Mouse (Mus musculus): ENCODE results near the gene Vmn1r12. TPM values are rescaled to one million over a fixed set of nuclear protein-coding genes. Genes with fewer than 3 reads are reported as not detected.
"Not testable (repeated sequence)": the region's sequence is repeated elsewhere in the genome, so short reads cannot be mapped to it uniquely, and the experiment has no call there.

The Vmn1r12 gene
- polyA plus RNA-seq (2015; fragmentation: Nextera tagmentation; extraction: Ambion mirVana), result not detected in 2 replicates

- Histone ChIP-seq H3K27ac (no peak within 1 kb of the TSS), H3K9me3 (replicated peaks) (no peaks in the 10 kb centered on the region), H3K9ac (no peak within 1 kb of the TSS), H3K36me3 (no peaks in the 10 kb centered on the region), H3K4me2 (no peak within 1 kb of the TSS), H3K4me1 (replicated peaks) (no peaks in the 10 kb centered on the region), H3K4me3 (no peak within 1 kb of the TSS), H3K27me3 (no peaks in the 10 kb centered on the region)
- WGBS, result 67% methylated on average over 2 of the region's 2 CpGs
- no peak for ATAC-seq (replicated peaks; ENCODE audit: insufficient number of reproducible peaks, insufficient read depth, low FRiP score, low read depth)
Measured at GRCm38 (mm10) chr6:57156619-57157018, at the start of gene Vmn1r12. TSS of gene Vmn1r12 (plus strand) at chr6:57156919.

DNA sequence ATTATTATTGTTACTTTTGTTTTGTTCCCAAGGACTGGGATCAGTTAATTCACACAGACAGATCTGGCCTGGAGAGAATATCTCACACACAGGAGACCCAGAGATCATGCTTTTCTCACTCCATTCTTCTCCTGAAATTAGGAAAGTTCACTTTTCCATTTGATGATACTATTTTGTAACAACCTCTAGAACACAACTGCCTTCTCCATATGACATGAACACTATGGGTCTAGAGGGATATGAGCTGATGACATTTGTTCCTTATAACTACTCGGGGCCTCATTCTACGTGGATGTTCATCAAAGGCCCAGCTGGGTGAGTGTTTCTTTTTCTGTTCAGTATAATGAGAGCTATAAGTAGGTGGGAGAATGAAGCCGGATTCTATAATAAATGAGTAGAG, 47.6 kb upstream of the Vmn1r12 start, which contains the start of gene Vmn1r10:
Gene Vmn1r10, plus strand, starts transcription at position 301 of the 400 bp plus-strand sequence.
- no peak within 1 kb of the TSS for H3K9ac ChIP-seq
- no peaks in the 10 kb centered on the region for H3K4me1 ChIP-seq (replicated peaks)
- no peak within 1 kb of the TSS for H3K4me2 ChIP-seq
- no peak within 1 kb of the TSS for H3K4me3 ChIP-seq
- no peak for ATAC-seq (replicated peaks; ENCODE audit: insufficient number of reproducible peaks, insufficient read depth, low FRiP score, low read depth)
- H3K27me3 ChIP-seq, result no peaks in the 10 kb centered on the region
- H3K27ac ChIP-seq, result no peak within 1 kb of the TSS
- 80% methylated on average over 3 of the region's 3 CpGs for WGBS
- H3K9me3 ChIP-seq (replicated peaks), result no peaks in the 10 kb centered on the region
- no peaks in the 10 kb centered on the region for H3K36me3 ChIP-seq

- no peaks in the 10 kb centered on the region for H3K36me3 ChIP-seq
- 62% methylated on average over 1 of the region's 1 CpGs for WGBS
Measured at GRCm38 (mm10) chr6:57133155-57133554, 23.6 kb upstream of the Vmn1r12 start, which contains the start of gene Vmn1r11. TSS of gene Vmn1r11 (plus strand) at chr6:57133455.

DNA sequence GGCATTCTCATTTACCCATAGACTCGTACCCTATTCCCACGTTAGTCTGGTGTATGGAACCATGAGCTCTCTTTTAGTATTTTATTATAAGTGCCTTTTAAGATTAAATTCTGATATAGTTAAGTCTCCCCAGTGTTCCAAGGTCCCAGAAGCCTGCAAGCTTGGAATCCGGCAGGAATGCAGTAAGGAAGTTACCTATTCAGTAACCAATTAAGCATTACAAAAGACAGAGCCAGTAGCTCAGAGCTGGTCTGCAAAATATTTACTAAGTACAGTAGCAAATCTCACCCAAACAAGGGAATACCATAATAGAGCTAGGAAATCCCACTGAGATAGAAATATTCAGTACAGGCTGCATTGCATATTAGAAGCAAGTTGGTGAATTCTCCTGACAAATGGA, 33.3 kb downstream of the Vmn1r12 start:
- not testable (repeated sequence) for H3K27me3 ChIP-seq; H3K4me3 ChIP-seq; H3K4me2 ChIP-seq; H3K4me1 ChIP-seq (replicated peaks); H3K9me3 ChIP-seq (replicated peaks); H3K36me3 ChIP-seq; H3K27ac ChIP-seq; H3K9ac ChIP-seq; ATAC-seq (replicated peaks; ENCODE audit: insufficient number of reproducible peaks, insufficient read depth, low FRiP score, low read depth)
- 63% methylated on average over 3 of the region's 3 CpGs for WGBS

More at GRCm38 (mm10) chr6:57133155-57133554, 23.6 kb upstream of the Vmn1r12 start, which contains the start of gene Vmn1r11:
- Histone ChIP-seq H3K27ac (no peak within 1 kb of the TSS), H3K4me2 (no peak within 1 kb of the TSS), H3K9me3 (replicated peaks) (no peaks in the 10 kb centered on the region), H3K9ac (no peak within 1 kb of the TSS), H3K27me3 (no peaks in the 10 kb centered on the region), H3K4me3 (no peak within 1 kb of the TSS), H3K4me1 (replicated peaks) (no peaks in the 10 kb centered on the region)
- ATAC-seq (replicated peaks; ENCODE audit: insufficient number of reproducible peaks, insufficient read depth, low FRiP score, low read depth), result no peak

DNA sequence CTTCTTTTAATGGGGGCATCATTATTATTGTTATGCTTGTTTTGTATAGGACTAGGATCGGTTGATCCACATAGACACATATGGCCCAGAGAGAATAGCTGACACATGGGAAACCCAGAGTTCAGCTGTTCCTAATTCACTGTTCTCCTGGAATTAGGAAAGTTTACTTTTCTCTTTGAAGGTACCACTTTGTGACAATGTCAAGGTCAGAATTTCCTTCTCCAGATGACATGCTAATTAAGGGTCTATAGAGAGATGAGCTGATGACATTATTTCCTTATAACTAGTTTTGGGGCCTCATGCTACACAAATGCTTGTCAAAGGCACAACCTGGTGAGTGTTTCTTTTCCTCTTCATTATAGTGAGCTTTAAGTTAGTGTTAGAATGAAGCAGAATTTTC, 46.3 kb downstream of the Vmn1r12 start, which contains the start of gene Vmn1r13:
Gene Vmn1r13, plus strand, starts transcription at position 301 of the 400 bp plus-strand sequence.
- H3K4me1 ChIP-seq (replicated peaks); H3K27ac ChIP-seq: not testable (repeated sequence)
- 75% methylated on average over 1 of the region's 1 CpGs for WGBS

More for the DNA sequence above, 46.3 kb downstream of the Vmn1r12 start, which contains the start of gene Vmn1r13:
- H3K36me3 ChIP-seq; H3K27me3 ChIP-seq; ATAC-seq (replicated peaks; ENCODE audit: insufficient number of reproducible peaks, insufficient read depth, low FRiP score, low read depth); H3K4me2 ChIP-seq; H3K9me3 ChIP-seq (replicated peaks); H3K9ac ChIP-seq; H3K4me3 ChIP-seq: not testable (repeated sequence)

Other genes starting within 250 kb of the Vmn1r12 start
- 64.4 and 71.7 TPM in 2 replicates for gene Nt5c3, start 233.0 kb upstream of the Vmn1r12 start, polyA plus RNA-seq (2015; fragmentation: Nextera tagmentation; extraction: Ambion mirVana)
- gene Vmn1r4, start 232.9 kb upstream of the Vmn1r12 start, polyA plus RNA-seq (2015; fragmentation: Nextera tagmentation; extraction: Ambion mirVana), result 0.10 and 0.21 TPM in 2 replicates
- gene Vmn1r5, start 186.6 kb upstream of the Vmn1r12 start, polyA plus RNA-seq (2015; fragmentation: Nextera tagmentation; extraction: Ambion mirVana), result not detected in 2 replicates
- not detected in 2 replicates for gene Vmn1r6, start 159.7 kb upstream of the Vmn1r12 start, polyA plus RNA-seq (2015; fragmentation: Nextera tagmentation; extraction: Ambion mirVana)
- gene Vmn1r7, start 131.6 kb upstream of the Vmn1r12 start, polyA plus RNA-seq (2015; fragmentation: Nextera tagmentation; extraction: Ambion mirVana), result not detected in 2 replicates
- not detected in 2 replicates for gene Vmn1r8, start 124.6 kb upstream of the Vmn1r12 start, polyA plus RNA-seq (2015; fragmentation: Nextera tagmentation; extraction: Ambion mirVana)
- gene Vmn1r9, start 90.1 kb upstream of the Vmn1r12 start, polyA plus RNA-seq (2015; fragmentation: Nextera tagmentation; extraction: Ambion mirVana), result not detected in 2 replicates
- gene Vmn1r10, start 47.5 kb upstream of the Vmn1r12 start, polyA plus RNA-seq (2015; fragmentation: Nextera tagmentation; extraction: Ambion mirVana), result not detected in 2 replicates
- not detected in 2 replicates for gene Vmn1r11, start 23.5 kb upstream of the Vmn1r12 start, polyA plus RNA-seq (2015; fragmentation: Nextera tagmentation; extraction: Ambion mirVana)
- gene Vmn1r13, start 46.4 kb downstream of the Vmn1r12 start, polyA plus RNA-seq (2015; fragmentation: Nextera tagmentation; extraction: Ambion mirVana), result not detected in 2 replicates
- not detected in 2 replicates for gene Vmn1r14, start 74.8 kb downstream of the Vmn1r12 start, polyA plus RNA-seq (2015; fragmentation: Nextera tagmentation; extraction: Ambion mirVana)
- gene Vmn1r15, start 101.0 kb downstream of the Vmn1r12 start, polyA plus RNA-seq (2015; fragmentation: Nextera tagmentation; extraction: Ambion mirVana), result not detected in 2 replicates
- not detected in 2 replicates for gene Vmn1r16, start 172.6 kb downstream of the Vmn1r12 start, polyA plus RNA-seq (2015; fragmentation: Nextera tagmentation; extraction: Ambion mirVana)
- gene Vmn1r17, start 206.8 kb downstream of the Vmn1r12 start, polyA plus RNA-seq (2015; fragmentation: Nextera tagmentation; extraction: Ambion mirVana), result not detected in 2 replicates
- not detected in 2 replicates for gene Vmn1r18, start 238.9 kb downstream of the Vmn1r12 start, polyA plus RNA-seq (2015; fragmentation: Nextera tagmentation; extraction: Ambion mirVana)
- gene Vmn1r19, start 246.9 kb downstream of the Vmn1r12 start, polyA plus RNA-seq (2015; fragmentation: Nextera tagmentation; extraction: Ambion mirVana), result not detected in 2 replicates